Mouse (Mus musculus): ENCODE measurements at regions not wholly inside any gene's neighbourhood (a gene's known extent, or its start where the extent isn't known, plus 50 kb on each side); places are given as distances from the start of the nearest gene placed in this dataset.

DNA sequence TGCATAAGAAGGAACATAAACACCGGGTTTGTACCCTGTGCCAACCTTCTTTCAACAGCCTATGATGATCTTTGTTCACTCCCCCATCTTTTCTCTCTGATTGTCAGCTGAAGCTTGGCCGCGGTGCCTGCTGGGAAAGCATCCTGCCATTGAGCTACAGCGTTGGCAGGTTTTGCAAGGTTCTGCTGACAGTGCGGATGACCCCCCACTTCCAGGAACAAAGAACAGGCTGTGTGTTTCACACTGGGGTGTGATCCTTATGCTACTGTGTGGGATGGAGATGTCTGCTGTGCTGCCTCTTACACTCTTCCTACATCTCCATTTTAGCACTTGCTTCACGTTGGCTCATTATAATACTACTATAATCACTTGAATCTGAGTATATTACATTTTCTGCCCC is 395.0 kb upstream of the Adgrl2 start:
- no peak for TF ChIP-seq POLR2AphosphoS5 (IDR thresholded peaks at IDR 0.05; ENCODE audit: insufficient replicate concordance, low read depth, low read length)
- no peak for TF ChIP-seq CTCF (IDR thresholded peaks at IDR 0.05; ENCODE audit: low read depth, low read length)
- no peak for TF ChIP-seq GATA1 (IDR thresholded peaks at IDR 0.05; ENCODE audit: borderline replicate concordance, low read length)
